Mouse (Mus musculus) embryonic facial prominence, embryonic 12.5 days (tissue): Measurements from ENCODE around the gene Wdr25. TPM values are rescaled to one million over a fixed set of nuclear protein-coding genes. Genes with fewer than 3 reads are reported as not detected.

Experiments used
- ATAC-seq: fragments of 200-750 bp; cut with Nextera tagmentation; 2 replicates; pipeline ENCODE4 v1.8.0; 2017; ENCODE audit not compliant: insufficient number of reproducible peaks, insufficient read depth, low FRiP score, low TSS enrichment
- H3K27ac ChIP-seq: fragments of 300-500 bp; sonication (generic); 2 replicates; pipeline ENCODE4 v1.5.1; 2016; ENCODE audit warnings: mild to moderate bottlenecking
- H3K27me3 ChIP-seq: fragments of 300-500 bp; sonication (generic); 2 replicates; pipeline ENCODE4 v1.6.1; 2016; ENCODE audit warnings: mild to moderate bottlenecking, moderate library complexity
- H3K36me3 ChIP-seq: fragments of 300-500 bp; sonication (generic); 2 replicates; pipeline ENCODE4 v1.6.1; 2016; ENCODE audit warnings: mild to moderate bottlenecking
- H3K4me1 ChIP-seq: fragments of 300-500 bp; sonication (generic); 2 replicates; pipeline ENCODE4 v1.6.1; 2016
- H3K4me2 ChIP-seq: fragments of 300-500 bp; sonication (generic); replicated peaks from 2 replicates; pipeline ENCODE4 v1.6.1; 2016; ENCODE audit warnings: mild to moderate bottlenecking, moderate library complexity
- H3K4me3 ChIP-seq: fragments of 300-500 bp; sonication (generic); 2 replicates; pipeline ENCODE4 v1.5.1; 2016; ENCODE audit warnings: mild to moderate bottlenecking
- H3K9ac ChIP-seq: fragments of 300-500 bp; sonication (generic); 2 replicates; pipeline ENCODE4 v1.6.1; 2016; ENCODE audit warnings: mild to moderate bottlenecking, moderate library complexity
- H3K9me3 ChIP-seq: fragments of 300-500 bp; sonication (generic); 2 replicates; pipeline ENCODE4 v1.6.1; 2016; ENCODE audit warnings: mild to moderate bottlenecking, moderate library complexity
- WGBS: fragments of 180-500 bp; shearing (Covaris S2); methylation state at CpG from one replicate; pipeline ENCODE4 v1.1.7; 2016; 5-methylcytosine and 5-hydroxymethylcytosine counted together
- polyA plus RNA-seq: library from polyadenylated mRNA; unstranded; fragments of >200 nt; fragmentation: Nextera tagmentation; extraction: Ambion mirVana; gene quantifications from 2 replicates; pipeline ENCODE4 v1.2.1, GENCODE M21; 2016

The Wdr25 gene
- polyA plus RNA-seq, 1 experiment from 2014 or later: 9.3 TPM

- Histone ChIP-seq H3K27me3 (no peaks in the 10 kb centered on the region), H3K27ac (no peak overlapping the region), H3K4me1 (no peaks in the 10 kb centered on the region), H3K9me3 (no peaks in the 10 kb centered on the region), H3K36me3 (no peaks in the 10 kb centered on the region), H3K4me3 (no peak overlapping the region), H3K9ac (no peak overlapping the region), H3K4me2 (no peak overlapping the region)
- WGBS: 81% methylated on average over 5 of the region's 5 CpGs
- ATAC-seq: no peak
Measured at GRCm38 (mm10) chr12:108938844-108939243, 45.4 kb downstream of the Wdr25 start.

GRCm38 (mm10) chr12:108939317-108939716, 45.9 kb downstream of the Wdr25 start:
- Histone ChIP-seq H3K9ac (no peak overlapping the region), H3K36me3 (no peaks in the 10 kb centered on the region), H3K4me2 (no peak overlapping the region), H3K9me3 (no peaks in the 10 kb centered on the region), H3K4me1 (no peaks in the 10 kb centered on the region), H3K27ac (no peak overlapping the region), H3K4me3 (no peak overlapping the region), H3K27me3 (no peaks in the 10 kb centered on the region)
- WGBS: 78% methylated on average over 9 of the region's 9 CpGs
- ATAC-seq: no peak

- Histone ChIP-seq H3K27me3 (no peaks in the 10 kb centered on the region), H3K9me3 (no peaks in the 10 kb centered on the region), H3K36me3 (no peaks in the 10 kb centered on the region), H3K27ac (no peak overlapping the region), H3K9ac (no peak overlapping the region), H3K4me3 (no peak overlapping the region), H3K4me2 (no peak overlapping the region), H3K4me1 (no peaks in the 10 kb centered on the region)
- 59% methylated on average over 1 of the region's 1 CpGs for whole genome bisulfite sequencing
- no peak for ATAC-seq
Measured at GRCm38 (mm10) chr12:108940255-108940654, 46.8 kb downstream of the Wdr25 start.

GRCm38 (mm10) chr12:108941282-108941681, 47.9 kb downstream of the Wdr25 start:
- no peak overlapping the region for H3K4me2 ChIP-seq
- no peak overlapping the region for H3K9ac ChIP-seq
- WGBS: 59% methylated on average over 2 of the region's 2 CpGs
- H3K9me3 ChIP-seq: no peaks in the 10 kb centered on the region
- no peaks in the 10 kb centered on the region for H3K36me3 ChIP-seq
- no peaks in the 10 kb centered on the region for H3K4me1 ChIP-seq
- H3K27me3 ChIP-seq: no peaks in the 10 kb centered on the region
- no peak overlapping the region for H3K27ac ChIP-seq
- ATAC-seq: no peak
- H3K4me3 ChIP-seq: no peak overlapping the region

GRCm38 (mm10) chr12:108942203-108942923, 48.9 kb downstream of the Wdr25 start:
- no peak for ATAC-seq
- no peak overlapping the region for H3K27ac ChIP-seq
- no peaks in the 10 kb centered on the region for H3K36me3 ChIP-seq
- no peak overlapping the region for H3K4me2 ChIP-seq
- no peaks in the 10 kb centered on the region for H3K27me3 ChIP-seq
- no peak overlapping the region for H3K9ac ChIP-seq
- H3K4me1 ChIP-seq: no peaks in the 10 kb centered on the region
- H3K4me3 ChIP-seq: no peak overlapping the region
- 78% methylated on average over 14 of the region's 14 CpGs for WGBS
- H3K9me3 ChIP-seq: no peaks in the 10 kb centered on the region

- no peaks in the 10 kb centered on the region for H3K27me3 ChIP-seq
- no peaks in the 10 kb centered on the region for H3K36me3 ChIP-seq
- H3K9me3 ChIP-seq: no peaks in the 10 kb centered on the region
- WGBS: 76% methylated on average over 9 of the region's 9 CpGs
- H3K9ac ChIP-seq: no peak overlapping the region
- H3K27ac ChIP-seq: no peak overlapping the region
- no peak overlapping the region for H3K4me2 ChIP-seq
- peaks cover 17% of the 10 kb centered on the region for H3K4me1 ChIP-seq
- no peak for ATAC-seq
- H3K4me3 ChIP-seq: no peak overlapping the region
Measured at GRCm38 (mm10) chr12:108953011-108953550, 59.6 kb downstream of the Wdr25 start.

- Histone ChIP-seq H3K9ac (no peak overlapping the region), H3K4me2 (no peak overlapping the region), H3K36me3 (no peaks in the 10 kb centered on the region), H3K27me3 (no peaks in the 10 kb centered on the region), H3K9me3 (no peaks in the 10 kb centered on the region), H3K4me3 (no peak overlapping the region), H3K27ac (no peak overlapping the region), H3K4me1 (peaks cover 23% of the 10 kb centered on the region)
- WGBS: 12% methylated on average over 6 of the region's 6 CpGs
- peak; percentile 8; the same call in 1 of the 2 replicates for ATAC-seq
Measured at GRCm38 (mm10) chr12:108953838-108954237, 60.4 kb downstream of the Wdr25 start.

GRCm38 (mm10) chr12:108954456-108954855, 61.0 kb downstream of the Wdr25 start:
- Histone ChIP-seq H3K9ac (no peak overlapping the region), H3K9me3 (no peaks in the 10 kb centered on the region), H3K36me3 (no peaks in the 10 kb centered on the region), H3K4me1 (peaks cover 27% of the 10 kb centered on the region), H3K4me3 (no peak overlapping the region), H3K27me3 (no peaks in the 10 kb centered on the region), H3K27ac (no peak overlapping the region), H3K4me2 (no peak overlapping the region)
- ATAC-seq: no peak
- WGBS: 45% methylated on average over 2 of the region's 2 CpGs

- WGBS: 66% methylated on average over 7 of the region's 7 CpGs
- ATAC-seq: no peak
- H3K4me3 ChIP-seq: no peak overlapping the region
Measured at GRCm38 (mm10) chr12:108958483-108958882, 65.1 kb downstream of the Wdr25 start.

GRCm38 (mm10) chr12:108958991-108959638, 65.7 kb downstream of the Wdr25 start:
- peak overlapping the region; percentile 53 for H3K4me2 ChIP-seq
- no peaks in the 10 kb centered on the region for H3K9me3 ChIP-seq
- no peak overlapping the region for H3K9ac ChIP-seq
- no peak for ATAC-seq
- H3K27me3 ChIP-seq: peaks cover 9% of the 10 kb centered on the region; the same call in 1 of the 2 replicates
- WGBS: 3% methylated on average over 23 of the region's 23 CpGs
- H3K36me3 ChIP-seq: no peaks in the 10 kb centered on the region
- peak overlapping the region; percentile 25 for H3K4me3 ChIP-seq
- no peak overlapping the region for H3K27ac ChIP-seq
- peaks cover 23% of the 10 kb centered on the region for H3K4me1 ChIP-seq

More at GRCm38 (mm10) chr12:108958483-108958882, 65.1 kb downstream of the Wdr25 start:
- H3K9ac ChIP-seq: no peak overlapping the region
- H3K4me1 ChIP-seq: peaks cover 29% of the 10 kb centered on the region
- 0 out of 2 replicates have a peak overlapping the region, but pooled peaks have one; percentile 53 for H3K4me2 ChIP-seq
- no peaks in the 10 kb centered on the region for H3K9me3 ChIP-seq
- no peak overlapping the region for H3K27ac ChIP-seq
- peaks cover 9% of the 10 kb centered on the region; the same call in 1 of the 2 replicates for H3K27me3 ChIP-seq
- H3K36me3 ChIP-seq: no peaks in the 10 kb centered on the region

- H3K4me2 ChIP-seq: peak overlapping the region; percentile 53
- H3K9me3 ChIP-seq: no peaks in the 10 kb centered on the region
- no peak overlapping the region for H3K9ac ChIP-seq
- peaks cover 9% of the 10 kb centered on the region; the same call in 1 of the 2 replicates for H3K27me3 ChIP-seq
- H3K27ac ChIP-seq: no peak overlapping the region
- no peaks in the 10 kb centered on the region for H3K36me3 ChIP-seq
- no peak for ATAC-seq
- H3K4me3 ChIP-seq: peak overlapping the region; percentile 25
- H3K4me1 ChIP-seq: peaks cover 18% of the 10 kb centered on the region
- WGBS: 14% methylated on average over 12 of the region's 12 CpGs
Measured at GRCm38 (mm10) chr12:108959639-108960219, 66.3 kb downstream of the Wdr25 start.
